Mouse (Mus musculus) ES-E14 (cell line): ENCODE results near the gene Slc52a3.

Experiments used
- HCFC1 ChIP-seq: IDR thresholded peaks from 2 replicates; pipeline ENCODE4 v1.6.1; 2012; ENCODE audit warnings: low read length, inconsistent platforms, borderline replicate concordance; ENCODE audit not compliant: insufficient read depth
- MAFK ChIP-seq: IDR thresholded peaks from 2 replicates; pipeline ENCODE4 v1.6.1; 2014; ENCODE audit warnings: mild to moderate bottlenecking, low read depth, low read length, inconsistent platforms; ENCODE audit not compliant: insufficient read depth
- ZC3H11A ChIP-seq: IDR thresholded peaks from 2 replicates; pipeline ENCODE4 v1.6.1; 2012; ENCODE audit warnings: low read depth, mild to moderate bottlenecking, inconsistent platforms, low read length, borderline replicate concordance
- ZNF384 ChIP-seq: IDR thresholded peaks from 2 replicates; pipeline ENCODE4 v1.6.1; 2012; ENCODE audit warnings: low read depth, low read length, inconsistent platforms

GRCm38 (mm10) chr2:151978494-151978893, 17.8 kb upstream of the Slc52a3 start:
- TF ChIP-seq HCFC1 (no peak), MAFK (no peak), ZNF384 (no peak), ZC3H11A (no peak)
